Mouse (Mus musculus): ENCODE results near the gene Sec14l1. TPM values are rescaled to one million over a fixed set of nuclear protein-coding genes. Genes with fewer than 3 reads are reported as not detected.

Sec14l1 gene
- polyA plus RNA-seq, 1 experiment from 2014 or later = 41.6 TPM

DNA sequence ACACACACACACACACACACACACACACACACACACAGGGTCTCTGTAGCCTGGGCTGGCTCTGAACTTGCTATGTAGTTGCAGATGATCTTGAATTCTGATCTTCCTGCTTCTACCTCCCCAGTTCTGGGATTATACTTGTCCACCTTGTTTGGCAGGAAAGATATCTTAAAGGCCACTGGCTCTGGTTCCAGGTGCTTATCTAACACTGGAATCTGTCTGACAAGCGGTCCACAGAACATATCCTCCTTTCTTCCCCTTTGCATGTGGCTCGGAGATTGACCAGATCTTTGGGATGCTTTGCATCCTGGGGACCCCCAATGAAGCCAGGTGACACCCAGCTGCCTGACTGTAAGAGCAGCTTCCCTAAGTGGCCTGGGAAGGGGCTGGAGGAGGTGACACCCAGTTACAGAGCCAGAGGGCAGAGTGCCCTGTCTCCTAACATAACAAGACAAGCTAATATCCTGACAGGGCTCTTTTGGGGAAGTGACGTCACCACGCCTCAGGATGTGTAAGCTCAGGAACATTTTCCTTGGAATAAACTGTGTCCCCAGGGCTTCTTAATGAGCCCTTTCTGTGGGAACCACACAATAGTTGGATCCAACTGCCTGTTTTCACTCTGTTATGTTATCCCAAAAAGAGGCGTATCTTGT is 20.9 kb upstream of the Sec14l1 start:
- Histone ChIP-seq H3K4me2 (ENCODE audit: low read depth, low read length) (no peak overlapping the region), H3K9me3 (ENCODE audit: control insufficient read depth, low read length) (no peaks in the 10 kb centered on the region), H3K9ac (replicated peaks; ENCODE audit: low read depth, low read length) (no peak overlapping the region), H3K36me3 (ENCODE audit: control insufficient read depth, insufficient read depth, low read length) (no peaks in the 10 kb centered on the region), H3K27me3 (ENCODE audit: control insufficient read depth, insufficient read depth, low read length) (no peaks in the 10 kb centered on the region), H3K4me1 (ENCODE audit: control insufficient read depth, insufficient read depth, low read length) (0 out of 2 replicates have a peak, but pooled peaks cover 5% of the 10 kb centered on the region), H3K27ac (ENCODE audit: low read depth, low read length) (no peak overlapping the region), H3K4me3 (ENCODE audit: low read depth, low read length) (no peak overlapping the region)
- ATAC-seq (ENCODE audit: low read depth) = no peak
- 86% methylated on average over 5 of the region's 5 CpGs for WGBS

DNA sequence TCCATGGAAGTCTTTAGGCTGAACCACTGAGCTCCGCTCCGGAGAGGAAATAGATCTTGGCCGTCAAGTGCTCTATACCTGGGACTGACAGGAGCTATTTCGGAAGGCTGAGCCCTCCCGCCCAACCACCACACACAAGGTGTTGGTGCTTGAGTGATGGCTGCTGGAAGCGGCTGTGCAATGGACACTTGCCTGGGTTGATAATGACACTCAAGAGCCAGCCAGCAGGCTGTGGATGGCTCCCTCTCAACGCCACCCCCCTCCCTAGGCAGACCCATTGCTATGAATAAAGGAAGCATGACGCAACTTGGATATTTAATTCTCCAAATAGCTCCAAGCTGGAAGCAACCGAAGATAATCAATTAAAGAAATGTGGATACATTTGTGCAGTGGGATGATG is 20.3 kb upstream of the Sec14l1 start:
- no peaks in the 10 kb centered on the region for H3K36me3 ChIP-seq (ENCODE audit: control insufficient read depth, insufficient read depth, low read length)
- H3K4me2 ChIP-seq (ENCODE audit: low read depth, low read length) = no peak overlapping the region
- H3K27ac ChIP-seq (ENCODE audit: low read depth, low read length) = no peak overlapping the region
- no peaks in the 10 kb centered on the region for H3K27me3 ChIP-seq (ENCODE audit: control insufficient read depth, insufficient read depth, low read length)
- WGBS = 86% methylated on average over 9 of the region's 9 CpGs
- ATAC-seq (ENCODE audit: low read depth) = no peak
- 0 out of 2 replicates have a peak, but pooled peaks cover 5% of the 10 kb centered on the region for H3K4me1 ChIP-seq (ENCODE audit: control insufficient read depth, insufficient read depth, low read length)
- no peak overlapping the region for H3K9ac ChIP-seq (replicated peaks; ENCODE audit: low read depth, low read length)
- no peaks in the 10 kb centered on the region for H3K9me3 ChIP-seq (ENCODE audit: control insufficient read depth, low read length)
- H3K4me3 ChIP-seq (ENCODE audit: low read depth, low read length) = no peak overlapping the region

DNA sequence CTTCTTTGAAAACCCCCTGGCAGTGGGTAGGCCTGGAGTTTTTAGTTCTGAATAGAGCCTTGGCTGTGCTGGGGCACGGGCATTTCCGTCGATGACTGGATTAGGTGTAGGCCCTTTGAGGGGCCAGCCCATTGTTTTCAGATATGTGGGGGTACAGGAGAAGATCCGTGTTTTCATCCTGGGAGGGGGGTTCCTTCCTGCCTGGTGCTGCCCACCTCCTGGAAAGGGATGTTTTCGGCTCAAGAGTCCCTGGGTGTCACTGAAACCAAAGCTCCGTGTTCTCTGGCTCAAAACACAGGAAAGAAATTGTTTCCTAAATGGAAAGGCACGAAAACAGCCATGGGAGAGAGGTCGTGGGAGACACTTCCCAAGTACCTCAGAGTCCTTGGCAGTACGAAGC is 17.9 kb upstream of the Sec14l1 start:
- Histone ChIP-seq H3K36me3 (ENCODE audit: control insufficient read depth, insufficient read depth, low read length) (no peaks in the 10 kb centered on the region), H3K9ac (replicated peaks; ENCODE audit: low read depth, low read length) (no peak overlapping the region), H3K4me2 (ENCODE audit: low read depth, low read length) (no peak overlapping the region), H3K27ac (ENCODE audit: low read depth, low read length) (no peak overlapping the region), H3K9me3 (ENCODE audit: control insufficient read depth, low read length) (no peaks in the 10 kb centered on the region), H3K27me3 (ENCODE audit: control insufficient read depth, insufficient read depth, low read length) (no peaks in the 10 kb centered on the region), H3K4me3 (ENCODE audit: low read depth, low read length) (no peak overlapping the region), H3K4me1 (ENCODE audit: control insufficient read depth, insufficient read depth, low read length) (0 out of 2 replicates have a peak, but pooled peaks cover 2% of the 10 kb centered on the region)
- ATAC-seq (ENCODE audit: low read depth) = no peak
- WGBS = 76% methylated on average over 9 of the region's 9 CpGs

DNA sequence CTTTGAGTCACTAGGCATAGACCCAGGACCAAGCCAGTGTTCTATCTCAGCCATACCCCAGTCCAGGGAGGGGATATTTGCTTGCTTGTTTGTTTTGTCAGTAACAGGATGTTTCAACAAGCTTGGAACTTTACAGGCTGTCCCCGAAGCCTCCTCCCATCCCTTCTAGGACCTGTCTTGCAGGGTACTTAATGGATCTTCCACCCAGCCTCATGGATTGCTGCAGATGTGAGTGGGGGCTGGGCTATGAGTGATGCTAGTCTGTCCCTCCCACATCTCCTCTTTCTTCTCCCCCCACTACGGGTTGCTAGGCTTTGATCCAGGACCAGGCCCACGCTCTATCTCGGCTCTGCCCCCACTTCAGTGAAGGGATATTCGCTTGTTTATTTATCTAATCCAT is 16.8 kb upstream of the Sec14l1 start:
- Histone ChIP-seq H3K9me3 (ENCODE audit: control insufficient read depth, low read length) (no peaks in the 10 kb centered on the region), H3K27ac (ENCODE audit: low read depth, low read length) (no peak overlapping the region), H3K4me3 (ENCODE audit: low read depth, low read length) (no peak overlapping the region), H3K4me1 (ENCODE audit: control insufficient read depth, insufficient read depth, low read length) (no peaks in the 10 kb centered on the region), H3K4me2 (ENCODE audit: low read depth, low read length) (no peak overlapping the region), H3K9ac (replicated peaks; ENCODE audit: low read depth, low read length) (no peak overlapping the region), H3K36me3 (ENCODE audit: control insufficient read depth, insufficient read depth, low read length) (no peaks in the 10 kb centered on the region), H3K27me3 (ENCODE audit: control insufficient read depth, insufficient read depth, low read length) (no peaks in the 10 kb centered on the region)
- ATAC-seq (ENCODE audit: low read depth) = no peak
- 67% methylated on average over 5 of the region's 5 CpGs for WGBS

DNA sequence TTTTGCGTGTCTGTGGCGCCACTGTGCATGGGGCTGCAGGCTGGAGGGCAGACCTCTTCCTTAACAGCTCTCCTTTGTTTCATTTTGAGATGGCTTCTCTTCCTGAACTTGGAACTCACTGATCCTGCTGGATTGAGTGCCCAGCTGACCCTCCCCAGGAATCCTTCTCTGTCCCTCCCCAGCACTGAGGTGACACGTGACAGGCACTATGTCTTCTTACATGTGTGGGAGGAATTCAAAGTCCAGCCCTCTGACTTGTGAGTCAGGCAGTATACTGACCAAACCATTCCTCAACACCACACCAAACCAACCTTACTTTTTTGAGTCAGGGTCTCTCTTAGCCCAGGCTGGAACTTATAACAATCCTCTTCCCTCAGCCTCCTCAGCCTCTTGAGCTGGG is 16.2 kb upstream of the Sec14l1 start:
- no peak for ATAC-seq (ENCODE audit: low read depth)
- H3K9ac ChIP-seq (replicated peaks; ENCODE audit: low read depth, low read length) = no peak overlapping the region
- H3K4me3 ChIP-seq (ENCODE audit: low read depth, low read length) = no peak overlapping the region
- H3K9me3 ChIP-seq (ENCODE audit: control insufficient read depth, low read length) = no peaks in the 10 kb centered on the region
- no peak overlapping the region for H3K27ac ChIP-seq (ENCODE audit: low read depth, low read length)
- no peak overlapping the region for H3K4me2 ChIP-seq (ENCODE audit: low read depth, low read length)
- 82% methylated on average over 3 of the region's 3 CpGs for WGBS
- H3K36me3 ChIP-seq (ENCODE audit: control insufficient read depth, insufficient read depth, low read length) = no peaks in the 10 kb centered on the region
- no peaks in the 10 kb centered on the region for H3K27me3 ChIP-seq (ENCODE audit: control insufficient read depth, insufficient read depth, low read length)
- no peaks in the 10 kb centered on the region for H3K4me1 ChIP-seq (ENCODE audit: control insufficient read depth, insufficient read depth, low read length)

DNA sequence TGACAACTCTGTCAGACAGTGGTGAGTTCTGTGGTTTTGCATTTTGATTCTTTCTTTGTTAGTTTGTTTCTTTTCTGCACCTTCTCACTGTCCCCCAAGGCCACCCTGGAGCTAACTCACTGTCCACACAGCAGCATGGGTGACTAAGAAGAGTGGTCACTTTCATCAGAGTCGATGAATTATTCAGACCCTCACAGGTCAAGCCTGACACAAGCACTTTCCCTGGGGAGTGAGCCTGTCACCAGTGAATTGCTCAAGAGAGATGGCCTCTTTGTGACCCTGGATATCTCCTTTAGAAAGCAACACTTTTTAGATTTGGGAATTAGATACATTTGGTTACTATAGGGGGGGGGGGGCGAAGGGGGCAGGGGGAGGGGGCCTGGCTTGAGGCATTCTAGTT is 15.6 kb upstream of the Sec14l1 start:
- Histone ChIP-seq H3K9me3 (ENCODE audit: control insufficient read depth, low read length) (no peaks in the 10 kb centered on the region), H3K4me1 (ENCODE audit: control insufficient read depth, insufficient read depth, low read length) (no peaks in the 10 kb centered on the region), H3K36me3 (ENCODE audit: control insufficient read depth, insufficient read depth, low read length) (no peaks in the 10 kb centered on the region), H3K27ac (ENCODE audit: low read depth, low read length) (no peak overlapping the region), H3K4me2 (ENCODE audit: low read depth, low read length) (no peak overlapping the region), H3K9ac (replicated peaks; ENCODE audit: low read depth, low read length) (no peak overlapping the region), H3K27me3 (ENCODE audit: control insufficient read depth, insufficient read depth, low read length) (no peaks in the 10 kb centered on the region), H3K4me3 (ENCODE audit: low read depth, low read length) (no peak overlapping the region)
- ATAC-seq (ENCODE audit: low read depth) = no peak
- WGBS = 75% methylated on average over 2 of the region's 2 CpGs

DNA sequence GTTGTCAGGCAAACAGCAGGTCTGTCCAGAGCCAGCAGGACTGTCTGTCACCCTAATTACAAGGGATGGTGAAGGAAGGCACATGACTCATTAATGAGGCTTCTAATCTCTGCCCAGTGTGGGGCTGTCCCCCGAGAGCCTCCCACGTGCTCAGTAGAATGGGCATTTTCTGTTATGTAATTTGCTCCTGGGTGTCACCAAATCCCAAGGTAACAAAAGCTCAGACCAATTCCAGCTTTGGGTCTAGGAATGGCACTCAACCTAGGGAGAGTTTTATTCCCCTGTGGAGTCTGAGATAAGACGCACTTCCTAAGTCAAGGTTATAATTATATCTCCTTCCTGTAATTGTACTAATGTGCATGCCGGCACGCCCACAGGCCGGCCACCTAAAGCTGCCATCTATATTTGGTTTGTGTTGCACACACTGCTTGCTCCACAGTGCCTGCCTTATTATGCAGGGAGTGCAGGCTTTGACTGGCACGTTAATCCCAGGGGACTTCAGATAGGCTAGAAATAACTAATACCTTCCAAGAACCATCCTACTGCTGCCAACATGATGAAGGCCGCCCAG is 13.5 kb upstream of the Sec14l1 start:
- no peak overlapping the region for H3K4me2 ChIP-seq (ENCODE audit: low read depth, low read length)
- H3K9me3 ChIP-seq (ENCODE audit: control insufficient read depth, low read length) = no peaks in the 10 kb centered on the region
- H3K9ac ChIP-seq (replicated peaks; ENCODE audit: low read depth, low read length) = no peak overlapping the region
- H3K27ac ChIP-seq (ENCODE audit: low read depth, low read length) = no peak overlapping the region
- no peaks in the 10 kb centered on the region for H3K27me3 ChIP-seq (ENCODE audit: control insufficient read depth, insufficient read depth, low read length)
- WGBS = 70% methylated on average over 8 of the region's 8 CpGs
- no peak overlapping the region for H3K4me3 ChIP-seq (ENCODE audit: low read depth, low read length)
- ATAC-seq (ENCODE audit: low read depth) = no peak
- no peaks in the 10 kb centered on the region for H3K36me3 ChIP-seq (ENCODE audit: control insufficient read depth, insufficient read depth, low read length)
- H3K4me1 ChIP-seq (ENCODE audit: control insufficient read depth, insufficient read depth, low read length) = no peaks in the 10 kb centered on the region

DNA sequence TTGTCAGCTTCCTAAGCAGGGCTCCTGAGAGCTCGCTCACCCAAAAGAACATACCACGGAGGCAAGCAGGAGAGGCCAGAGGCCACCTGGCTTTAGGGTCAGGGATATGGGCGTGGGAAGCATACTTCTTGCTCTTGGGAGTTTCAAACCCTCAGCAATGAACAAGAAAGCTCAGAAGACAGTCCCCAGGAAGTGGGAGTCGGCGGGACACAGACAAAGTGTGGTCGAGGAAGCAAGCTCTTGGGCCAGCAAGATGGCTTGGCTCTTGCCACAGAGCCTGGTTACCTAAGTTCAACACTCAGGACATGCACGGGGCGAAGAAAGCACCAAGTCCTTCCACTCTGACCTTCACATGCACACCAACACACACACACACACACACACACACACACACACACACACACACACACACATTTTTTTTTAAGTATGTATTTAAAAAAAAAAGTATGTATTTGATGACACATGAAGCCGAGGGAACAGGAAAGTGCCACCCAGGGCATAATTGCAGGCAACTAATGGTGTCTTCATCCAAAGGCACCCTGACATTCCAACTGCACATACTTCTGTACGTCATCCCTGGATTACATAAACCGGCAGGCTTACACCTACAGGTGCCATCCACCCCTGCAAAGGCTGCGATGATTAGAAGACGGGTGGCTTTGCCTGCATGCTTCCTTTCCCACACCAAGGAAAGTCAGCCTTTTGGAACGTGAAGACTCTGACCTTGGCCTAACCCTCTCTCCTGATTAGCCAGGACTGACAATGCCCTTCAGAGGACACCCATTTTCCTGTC is 12.8 kb upstream of the Sec14l1 start:
- Histone ChIP-seq H3K9ac (replicated peaks; ENCODE audit: low read depth, low read length) (no peak overlapping the region), H3K9me3 (ENCODE audit: control insufficient read depth, low read length) (no peaks in the 10 kb centered on the region), H3K4me1 (ENCODE audit: control insufficient read depth, insufficient read depth, low read length) (0 out of 2 replicates have a peak, but pooled peaks cover 6% of the 10 kb centered on the region), H3K4me2 (ENCODE audit: low read depth, low read length) (no peak overlapping the region), H3K36me3 (ENCODE audit: control insufficient read depth, insufficient read depth, low read length) (no peaks in the 10 kb centered on the region), H3K27me3 (ENCODE audit: control insufficient read depth, insufficient read depth, low read length) (no peaks in the 10 kb centered on the region), H3K4me3 (ENCODE audit: low read depth, low read length) (no peak overlapping the region), H3K27ac (ENCODE audit: low read depth, low read length) (no peak overlapping the region)
- WGBS = 84% methylated on average over 14 of the region's 14 CpGs
- ATAC-seq (ENCODE audit: low read depth) = no peak

DNA sequence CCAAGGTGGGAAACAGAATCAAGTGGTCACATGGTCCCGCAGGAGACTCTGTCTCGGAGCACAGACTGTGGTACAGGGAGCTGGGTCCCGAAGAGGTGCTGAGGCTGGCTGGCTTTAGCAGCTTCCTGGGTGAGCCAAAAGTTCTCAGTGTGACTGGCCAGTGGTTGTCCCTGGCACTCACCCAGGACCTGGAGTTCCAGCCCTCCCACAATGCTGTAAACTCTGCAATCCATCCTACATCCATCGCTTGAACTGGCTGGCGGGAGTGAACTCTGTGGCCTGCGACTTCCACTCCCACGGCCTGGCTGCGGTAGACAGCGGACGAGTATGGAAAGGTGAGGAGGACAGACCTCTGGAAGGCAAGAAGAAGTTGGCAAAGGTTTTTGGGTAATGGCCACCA is 11.4 kb upstream of the Sec14l1 start:
- ATAC-seq (ENCODE audit: low read depth) = no peak
- H3K36me3 ChIP-seq (ENCODE audit: control insufficient read depth, insufficient read depth, low read length) = no peaks in the 10 kb centered on the region
- 82% methylated on average over 10 of the region's 10 CpGs for WGBS
- H3K4me1 ChIP-seq (ENCODE audit: control insufficient read depth, insufficient read depth, low read length) = 0 out of 2 replicates have a peak, but pooled peaks cover 6% of the 10 kb centered on the region
- H3K27ac ChIP-seq (ENCODE audit: low read depth, low read length) = no peak overlapping the region
- H3K9ac ChIP-seq (replicated peaks; ENCODE audit: low read depth, low read length) = no peak overlapping the region
- no peak overlapping the region for H3K4me3 ChIP-seq (ENCODE audit: low read depth, low read length)
- no peaks in the 10 kb centered on the region for H3K27me3 ChIP-seq (ENCODE audit: control insufficient read depth, insufficient read depth, low read length)
- H3K4me2 ChIP-seq (ENCODE audit: low read depth, low read length) = no peak overlapping the region
- H3K9me3 ChIP-seq (ENCODE audit: control insufficient read depth, low read length) = no peaks in the 10 kb centered on the region

Measured in neural tube, embryonic 14.5 days (tissue).